Mouse (Mus musculus): ENCODE measurements around the gene Hmgn2.
"Not testable (repeated sequence)": the region's sequence is repeated elsewhere in the genome, so short reads cannot be mapped to it uniquely, and the experiment has no call there.

Hmgn2 gene

DNA sequence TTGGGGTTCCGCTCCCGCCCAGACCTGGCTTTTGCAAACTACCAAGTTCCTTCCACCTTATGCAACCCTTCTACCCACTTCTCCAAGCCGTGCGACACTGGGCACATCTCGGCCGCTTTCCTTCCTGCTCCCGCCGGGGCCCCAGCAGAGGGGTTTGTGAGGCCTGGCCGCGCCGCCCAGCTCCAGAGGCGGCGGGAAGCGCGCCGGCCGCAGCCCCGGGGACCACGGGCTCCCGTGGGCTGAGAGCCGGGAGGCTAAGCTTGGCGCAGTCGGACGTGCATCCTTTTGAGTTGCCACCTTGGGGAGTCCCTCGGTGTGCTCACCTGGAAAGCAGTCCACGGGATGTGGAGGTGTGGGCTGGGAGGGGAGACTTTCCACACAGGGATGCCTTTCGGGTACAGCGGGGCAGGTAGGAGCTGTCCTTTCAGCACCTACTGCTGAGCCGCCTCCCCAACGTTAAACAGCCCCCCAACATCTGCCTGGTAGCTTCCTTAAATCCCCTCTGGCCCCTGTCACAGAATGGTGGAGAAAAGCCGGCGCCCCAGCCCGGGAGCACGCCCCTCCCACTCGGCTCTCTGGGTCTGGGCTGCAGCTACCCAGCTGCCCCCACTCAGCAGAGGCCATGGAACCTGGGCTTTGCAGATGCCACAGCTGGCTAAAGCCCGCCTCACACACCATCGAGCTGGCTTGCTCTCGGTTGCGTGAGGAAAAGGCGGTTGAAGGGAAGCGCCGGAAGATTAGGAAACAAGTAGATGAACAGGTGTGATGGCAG is at the start of gene Hmgn2:
Gene Hmgn2 (minus strand): TSS at position 501 of the 772 bp plus-strand sequence.
- DNase-seq (ENCODE audit: low read depth): peak; percentile 41

GRCm38 (mm10) chr4:134017201-134017865 is 48.9 kb upstream of the Hmgn2 start:
- no peak for DNase-seq (ENCODE audit: low read depth)

GRCm38 (mm10) chr4:134016767-134017166 is 48.3 kb upstream of the Hmgn2 start:
- DNase-seq (ENCODE audit: low read depth): no peak

GRCm38 (mm10) chr4:134016208-134016607 is 47.8 kb upstream of the Hmgn2 start:
- no peak for DNase-seq (ENCODE audit: low read depth)

- DNase-seq (ENCODE audit: low read depth): peak; percentile 14
Observed at GRCm38 (mm10) chr4:134012858-134013528, 44.5 kb upstream of the Hmgn2 start.

GRCm38 (mm10) chr4:134011450-134012414 is 43.3 kb upstream of the Hmgn2 start:
- no peak for DNase-seq (ENCODE audit: low read depth)

GRCm38 (mm10) chr4:134009709-134010108 is 41.3 kb upstream of the Hmgn2 start:
- no peak for DNase-seq (ENCODE audit: low read depth)

- no peak for DNase-seq (ENCODE audit: low read depth)
Observed at GRCm38 (mm10) chr4:134006845-134007244, 38.4 kb upstream of the Hmgn2 start.

DNA sequence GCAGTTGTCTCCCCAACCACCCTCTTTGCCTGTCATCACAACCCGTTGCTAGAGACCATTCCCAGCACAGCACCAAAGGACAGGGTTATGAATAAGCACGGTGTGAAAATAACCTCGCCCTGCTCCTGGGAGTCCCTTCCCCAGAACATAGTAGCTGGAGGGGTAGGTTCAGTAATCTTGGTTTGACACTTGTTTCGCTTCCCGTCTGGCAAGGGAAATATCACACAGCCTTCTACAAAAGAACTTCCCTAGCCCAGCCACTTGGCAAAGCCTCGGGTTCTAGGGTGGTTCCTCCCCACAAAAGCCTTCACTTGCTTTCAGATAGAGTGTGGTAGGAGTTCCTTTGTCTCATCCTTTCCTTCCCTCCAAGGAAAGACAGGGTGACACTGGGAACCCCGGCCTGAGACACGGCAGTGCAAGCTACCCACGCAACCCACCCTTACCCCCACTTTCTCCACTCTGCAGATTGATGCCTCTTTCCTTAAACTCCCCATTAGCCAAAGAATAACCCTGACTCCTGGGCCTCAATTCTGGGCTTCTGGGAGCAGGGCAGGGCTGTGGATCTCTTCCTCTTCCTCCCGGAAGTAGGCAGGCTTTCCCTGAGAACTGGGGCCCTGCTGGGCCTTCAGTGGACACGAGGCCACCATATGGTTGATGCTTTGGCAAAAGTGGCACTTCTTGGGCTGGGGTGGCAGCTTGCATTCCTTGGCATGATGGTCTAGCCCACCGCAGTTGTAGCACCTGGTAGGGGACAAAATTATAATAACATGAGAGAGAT is 37.3 kb upstream of the Hmgn2 start:
- DNase-seq (ENCODE audit: low read depth): no peak

DNA sequence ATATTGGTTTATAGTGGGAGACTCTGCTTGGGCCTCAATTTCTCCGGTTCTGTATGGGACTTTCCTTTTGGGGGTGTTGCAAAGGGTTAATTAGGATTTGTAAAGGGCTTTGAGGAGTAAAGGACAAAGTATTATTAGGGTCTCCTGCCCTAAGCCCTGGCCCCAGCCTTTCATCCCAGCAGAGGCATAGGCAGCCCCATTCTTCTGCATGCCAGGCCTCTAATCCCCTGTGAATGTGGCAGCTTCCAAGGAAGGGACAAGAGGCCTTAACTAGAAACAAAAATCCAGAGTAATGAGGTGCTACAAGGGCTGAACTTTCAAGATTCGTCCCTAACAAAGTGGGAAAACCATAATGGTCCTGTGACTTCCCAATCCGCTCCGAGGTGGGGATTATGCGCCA is 34.5 kb upstream of the Hmgn2 start:
- DNase-seq (ENCODE audit: low read depth): no peak

GRCm38 (mm10) chr4:134002246-134002645 is 33.8 kb upstream of the Hmgn2 start:
- DNase-seq (ENCODE audit: low read depth): no peak

DNA sequence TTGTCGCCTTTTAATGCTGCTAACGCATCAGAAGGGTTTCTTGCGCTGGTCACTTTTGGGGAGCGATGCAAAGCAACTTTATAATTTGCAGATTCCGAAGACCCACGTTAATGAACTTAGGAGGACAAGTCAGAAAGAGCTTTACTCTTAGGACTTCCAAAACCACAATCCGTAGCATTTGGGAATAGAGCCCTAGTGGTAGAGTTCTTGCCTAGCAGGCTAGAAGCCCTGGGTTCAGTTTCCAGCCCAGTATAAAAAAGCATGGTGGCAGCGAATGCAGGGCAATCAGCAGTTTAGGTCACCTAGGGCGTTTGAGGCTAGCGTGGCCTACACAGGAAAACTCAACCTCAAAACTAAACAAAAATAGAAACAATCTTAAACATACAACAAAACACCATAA is 33.3 kb upstream of the Hmgn2 start:
- peak; percentile 5 for DNase-seq (ENCODE audit: low read depth)

- DNase-seq (ENCODE audit: low read depth): peak; percentile 98
Observed at GRCm38 (mm10) chr4:134000466-134001438, 32.3 kb upstream of the Hmgn2 start, which contains the start of gene Dhdds. TSS of gene Dhdds (minus strand) at chr4:134000918.

- no peak for DNase-seq (ENCODE audit: low read depth)
Observed at GRCm38 (mm10) chr4:133994697-133995096, 26.2 kb upstream of the Hmgn2 start.

- DNase-seq (ENCODE audit: low read depth): no peak
Observed at GRCm38 (mm10) chr4:133991087-133991660, 22.7 kb upstream of the Hmgn2 start.

GRCm38 (mm10) chr4:133990035-133990434 is 21.6 kb upstream of the Hmgn2 start:
- no peak for DNase-seq (ENCODE audit: low read depth)

GRCm38 (mm10) chr4:133988289-133988688 is 19.8 kb upstream of the Hmgn2 start:
- not testable (repeated sequence) for DNase-seq (ENCODE audit: low read depth)

- DNase-seq (ENCODE audit: low read depth): no peak
Observed at GRCm38 (mm10) chr4:133982936-133983335, 14.5 kb upstream of the Hmgn2 start.

DNA sequence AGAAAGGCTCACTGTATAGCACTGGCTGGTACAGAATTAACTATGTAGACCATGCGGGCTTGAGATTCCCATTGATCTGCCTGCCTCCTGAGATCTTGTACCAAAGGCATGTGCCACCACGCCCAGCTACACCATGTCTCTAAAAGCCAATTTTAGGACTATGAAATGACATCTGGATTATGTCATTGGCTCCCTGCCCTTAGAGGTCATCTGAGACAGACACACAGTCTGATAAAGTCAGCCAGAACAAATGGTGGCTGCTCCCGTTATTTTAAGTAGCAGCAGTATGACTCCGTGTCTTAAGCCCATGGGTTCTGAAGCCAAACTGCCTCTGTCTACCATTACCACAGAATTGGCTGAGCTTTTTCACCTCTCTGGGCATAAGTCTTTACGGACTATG is 12.0 kb upstream of the Hmgn2 start:
- no peak for DNase-seq (ENCODE audit: low read depth)

All from NIH3T3 (cell line).